Mouse (Mus musculus) stomach, postnatal 0 days (tissue): Measurements from ENCODE around the gene Gmeb2. TPM values are rescaled to one million over a fixed set of nuclear protein-coding genes. Genes with fewer than 3 reads are reported as not detected.

ENCODE experiments used
- ATAC-seq: fragments of 200-750 bp; cut with Nextera tagmentation; 2 replicates; pipeline ENCODE4 v1.8.0; 2017; ENCODE audit not compliant: low FRiP score, low TSS enrichment
- DNase-seq: peaks from one replicate; pipeline ENCODE4 v3.0.0-alpha.2; 2016; ENCODE audit warnings: low spot score
- H3K27ac ChIP-seq: fragments of 300-500 bp; sonication (generic); replicated peaks from 2 replicates; pipeline ENCODE4 v1.5.1; 2014; ENCODE audit warnings: mild to moderate bottlenecking, control low read depth
- H3K27me3 ChIP-seq: fragments of 300-500 bp; sonication (generic); 2 replicates; pipeline ENCODE4 v1.6.1; 2014; ENCODE audit warnings: low read length; ENCODE audit not compliant: control insufficient read depth, insufficient read depth
- H3K36me3 ChIP-seq: fragments of 300-500 bp; sonication (generic); 2 replicates; pipeline ENCODE4 v1.6.1; 2014; ENCODE audit warnings: low read length, mixed read lengths; ENCODE audit not compliant: control insufficient read depth, insufficient read depth
- H3K4me1 ChIP-seq: fragments of 300-500 bp; sonication (generic); replicated peaks from 2 replicates; pipeline ENCODE4 v1.6.1; 2014; ENCODE audit warnings: antibody characterized with exemption; ENCODE audit not compliant: control insufficient read depth, insufficient read depth
- H3K4me2 ChIP-seq: fragments of 300-500 bp; sonication (generic); replicated peaks from 2 replicates; pipeline ENCODE4 v1.6.1; 2014; ENCODE audit warnings: low read depth, mild to moderate bottlenecking, control low read depth, moderate library complexity
- H3K4me3 ChIP-seq: fragments of 300-500 bp; sonication (generic); 2 replicates; pipeline ENCODE4 v1.5.1; 2014; ENCODE audit warnings: low read depth, low read length, control low read depth
- H3K9ac ChIP-seq: fragments of 300-500 bp; sonication (generic); 2 replicates; pipeline ENCODE4 v1.6.1; 2014; ENCODE audit warnings: mild to moderate bottlenecking, low read length, control low read depth, mixed read lengths
- H3K9me3 ChIP-seq: fragments of 300-500 bp; sonication (generic); 2 replicates; pipeline ENCODE4 v1.6.1; 2016; ENCODE audit warnings: low read length; ENCODE audit not compliant: control insufficient read depth
- CTCF ChIP-seq: IDR thresholded peaks from 2 replicates; pipeline ENCODE4 v1.5.1; 2016; ENCODE audit warnings: antibody characterized with exemption, low read depth, mild to moderate bottlenecking, moderate library complexity
- EP300 ChIP-seq: optimal IDR thresholded peaks from 2 replicates; pipeline ENCODE3; 2016; ENCODE audit warnings: antibody characterized with exemption
- WGBS: fragments of 180-500 bp; shearing (Covaris S2); extraction: QIAGEN DNeasy Blood & Tissue Kit; methylation state at CpG from one replicate; pipeline ENCODE4 v1.1.7; 2014; 5-methylcytosine and 5-hydroxymethylcytosine counted together
- polyA plus RNA-seq: library from polyadenylated mRNA; unstranded; fragments of >200 nt; fragmentation: Nextera tagmentation; extraction: Ambion mirVana; gene quantifications from 2 replicates; pipeline ENCODE4 v1.2.1, GENCODE M21; 2015

Gene Gmeb2
- polyA plus RNA-seq, 1 experiment from 2014 or later = 4.9 TPM

DNA sequence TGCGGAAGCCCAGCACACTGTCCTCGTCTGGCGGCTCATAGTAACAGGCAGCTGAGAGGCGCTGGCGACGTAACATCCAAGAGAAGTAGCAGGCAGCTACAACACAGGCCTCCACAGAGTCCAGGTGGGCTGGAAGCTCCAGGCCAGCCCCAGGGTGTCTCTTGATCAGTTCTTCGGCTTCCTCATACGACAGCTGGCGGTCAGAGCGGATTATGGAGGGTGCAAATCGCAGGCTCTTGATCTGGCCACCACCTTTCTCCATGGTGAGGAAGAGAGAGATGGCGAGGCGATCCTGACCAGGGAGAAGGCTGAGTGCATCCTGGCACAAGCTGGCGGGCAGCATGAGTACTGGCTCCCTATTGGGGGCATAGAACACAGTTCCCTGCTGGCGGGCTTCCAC, 54.4 kb downstream of the Gmeb2 start:
- Histone ChIP-seq H3K4me2 (no peak overlapping the region), H3K9ac (no peak overlapping the region), H3K27ac (no peak overlapping the region), H3K4me3 (no peak overlapping the region), H3K27me3 (no peaks in the 10 kb centered on the region), H3K36me3 (peaks cover 8% of the 10 kb centered on the region; the same call in 1 of the 2 replicates), H3K9me3 (no peaks in the 10 kb centered on the region), H3K4me1 (no peaks in the 10 kb centered on the region)
- WGBS = 92% methylated on average over 15 of the region's 15 CpGs
- DNase-seq (no peak), ATAC-seq (no peak)
- TF ChIP-seq EP300 = no peak
- TF ChIP-seq CTCF = no peak

GRCm38 (mm10) chr2:181231171-181231570, 56.7 kb downstream of the Gmeb2 start:
- Histone ChIP-seq H3K4me2 (no peak overlapping the region), H3K4me3 (no peak overlapping the region), H3K27me3 (no peaks in the 10 kb centered on the region), H3K4me1 (no peaks in the 10 kb centered on the region), H3K36me3 (peaks cover 3% of the 10 kb centered on the region; the same call in 1 of the 2 replicates), H3K9me3 (no peaks in the 10 kb centered on the region), H3K9ac (no peak overlapping the region), H3K27ac (no peak overlapping the region)
- DNase-seq (no peak), ATAC-seq (no peak)
- TF ChIP-seq EP300 = no peak
- no peak for TF ChIP-seq CTCF
- WGBS = 76% methylated on average over 20 of the region's 20 CpGs

DNA sequence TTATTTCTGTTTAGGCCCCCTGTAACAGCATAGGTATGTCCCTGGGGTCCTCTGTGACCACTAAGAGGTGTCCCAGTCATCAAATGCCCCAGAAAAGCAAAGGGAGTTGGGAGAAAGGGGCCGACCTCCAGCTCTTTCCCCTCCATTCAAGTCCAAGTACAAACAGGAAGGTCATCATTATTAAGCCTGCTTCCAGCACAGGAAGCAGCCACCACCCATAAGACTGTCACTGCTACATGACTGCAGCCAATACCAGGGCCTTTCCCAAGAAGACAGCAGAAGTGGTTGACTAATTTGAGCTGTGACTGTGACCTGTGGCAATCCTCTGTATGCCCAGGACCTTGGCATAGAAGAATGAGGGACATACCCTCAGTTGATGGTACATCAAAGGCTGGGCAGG, 59.5 kb downstream of the Gmeb2 start:
- H3K4me1 ChIP-seq = no peaks in the 10 kb centered on the region
- no peak overlapping the region for H3K9ac ChIP-seq
- H3K4me3 ChIP-seq = no peak overlapping the region
- TF ChIP-seq CTCF = no peak
- TF ChIP-seq EP300 = no peak
- H3K36me3 ChIP-seq = peaks cover 3% of the 10 kb centered on the region; the same call in 1 of the 2 replicates
- 79% methylated on average over 1 of the region's 1 CpGs for WGBS
- H3K4me2 ChIP-seq = no peak overlapping the region
- H3K9me3 ChIP-seq = no peaks in the 10 kb centered on the region
- ATAC-seq (no peak), DNase-seq (no peak)
- H3K27ac ChIP-seq = no peak overlapping the region
- H3K27me3 ChIP-seq = no peaks in the 10 kb centered on the region

DNA sequence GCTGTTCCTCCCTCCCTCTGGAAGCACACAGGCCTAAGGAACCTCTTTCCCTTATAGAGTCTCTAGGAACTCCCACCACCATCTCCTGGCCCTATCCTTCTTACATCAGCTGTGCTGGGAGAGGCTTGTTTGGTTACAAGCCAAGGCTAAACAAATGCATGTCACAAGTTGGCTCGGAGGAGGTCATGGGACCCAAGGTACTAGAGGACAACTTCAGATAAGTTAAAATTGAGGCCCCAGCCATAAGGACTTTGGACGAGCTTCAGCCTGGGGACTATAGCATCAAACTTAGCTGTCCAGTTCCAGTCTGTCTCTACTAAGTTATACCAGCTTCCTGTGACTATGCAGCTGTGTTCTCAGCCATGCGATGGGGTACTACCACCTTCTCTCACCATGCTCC, 60.7 kb downstream of the Gmeb2 start:
- Histone ChIP-seq H3K4me1 (no peaks in the 10 kb centered on the region), H3K9me3 (no peaks in the 10 kb centered on the region), H3K36me3 (peaks cover 3% of the 10 kb centered on the region; the same call in 1 of the 2 replicates), H3K27me3 (no peaks in the 10 kb centered on the region), H3K27ac (no peak overlapping the region), H3K4me3 (no peak overlapping the region), H3K9ac (no peak overlapping the region), H3K4me2 (no peak overlapping the region)
- WGBS = 71% methylated on average over 3 of the region's 3 CpGs
- DNase-seq = no peak
- ATAC-seq = no peak
- no peak for TF ChIP-seq EP300
- TF ChIP-seq CTCF = no peak

- no peak overlapping the region for H3K27ac ChIP-seq
- H3K4me2 ChIP-seq = no peak overlapping the region
- H3K9ac ChIP-seq = no peak overlapping the region
- ATAC-seq (no peak), DNase-seq (no peak)
- no peaks in the 10 kb centered on the region for H3K27me3 ChIP-seq
- WGBS = 68% methylated on average over 2 of the region's 2 CpGs
- no peaks in the 10 kb centered on the region for H3K36me3 ChIP-seq
- H3K4me1 ChIP-seq = no peaks in the 10 kb centered on the region; the same call in 1 of the 2 replicates
- TF ChIP-seq EP300 = no peak
- no peak for TF ChIP-seq CTCF
- no peak overlapping the region for H3K4me3 ChIP-seq
- no peaks in the 10 kb centered on the region for H3K9me3 ChIP-seq
These were observed 62.8 kb downstream of the Gmeb2 start for GRCm38 (mm10) chr2:181224994-181225393.

GRCm38 (mm10) chr2:181220361-181220760, 67.5 kb downstream of the Gmeb2 start:
- Histone ChIP-seq H3K4me2 (peak overlapping the region; percentile 58), H3K27me3 (no peaks in the 10 kb centered on the region), H3K9me3 (no peaks in the 10 kb centered on the region), H3K4me1 (peaks cover 5% of the 10 kb centered on the region), H3K27ac (no peak overlapping the region), H3K36me3 (no peaks in the 10 kb centered on the region), H3K9ac (no peak overlapping the region), H3K4me3 (peak overlapping the region; percentile 27; the same call in 1 of the 2 replicates)
- TF ChIP-seq EP300 (no peak), CTCF (no peak)
- DNase-seq (no peak), ATAC-seq (no peak; the same call in 1 of the 2 replicates)
- WGBS = 29% methylated on average over 2 of the region's 2 CpGs
